Mouse (Mus musculus): Measurements from ENCODE around the gene Olfr308.
"Not testable (repeated sequence)": the region's sequence is repeated elsewhere in the genome, so short reads cannot be mapped to it uniquely, and the experiment has no call there.

Gene Olfr308

DNA sequence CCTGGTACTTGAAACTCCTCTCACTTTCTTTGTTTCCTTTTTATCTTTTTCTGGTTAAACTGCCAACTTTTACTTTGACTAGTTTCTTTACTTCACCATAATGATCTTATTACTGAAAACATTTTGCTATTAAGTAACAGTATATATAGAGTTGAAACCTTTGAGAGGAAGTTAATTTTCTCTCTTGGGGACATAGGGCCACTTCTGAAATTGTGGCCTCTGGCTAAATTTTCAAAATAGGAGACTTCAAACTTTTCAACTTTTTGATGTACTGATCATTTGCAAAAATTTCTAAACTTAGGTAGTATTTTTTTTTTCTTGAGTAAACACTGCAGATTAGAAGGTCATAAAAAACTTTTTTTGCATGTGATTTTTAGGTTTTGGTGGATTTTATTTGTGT is at the start of gene Olfr308:
Olfr308 (minus strand) TSS at position 101 of the 400 bp plus-strand sequence.
- DNase-seq: no peak

DNA sequence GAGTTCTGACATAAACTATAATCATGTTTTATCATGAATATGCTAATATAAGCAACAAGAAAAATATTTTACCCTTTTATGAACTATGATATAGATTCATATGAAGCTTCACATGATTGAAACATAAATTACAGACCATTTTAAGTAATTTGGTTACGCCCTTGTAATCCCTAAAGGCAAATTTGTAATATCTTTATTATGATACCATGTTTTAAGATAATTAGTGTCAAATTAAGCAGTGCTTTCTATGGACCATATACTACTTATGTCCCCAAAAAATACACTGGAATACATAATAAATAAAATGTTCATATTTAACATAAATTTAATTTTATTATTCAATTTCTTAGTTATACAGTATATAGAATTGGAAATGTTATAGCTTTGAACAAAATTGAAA is 41.4 kb upstream of the Olfr308 start, which contains the start of gene Olfr305:
Olfr305 (minus strand) TSS at position 101 of the 400 bp plus-strand sequence.
- no peak for DNase-seq

DNA sequence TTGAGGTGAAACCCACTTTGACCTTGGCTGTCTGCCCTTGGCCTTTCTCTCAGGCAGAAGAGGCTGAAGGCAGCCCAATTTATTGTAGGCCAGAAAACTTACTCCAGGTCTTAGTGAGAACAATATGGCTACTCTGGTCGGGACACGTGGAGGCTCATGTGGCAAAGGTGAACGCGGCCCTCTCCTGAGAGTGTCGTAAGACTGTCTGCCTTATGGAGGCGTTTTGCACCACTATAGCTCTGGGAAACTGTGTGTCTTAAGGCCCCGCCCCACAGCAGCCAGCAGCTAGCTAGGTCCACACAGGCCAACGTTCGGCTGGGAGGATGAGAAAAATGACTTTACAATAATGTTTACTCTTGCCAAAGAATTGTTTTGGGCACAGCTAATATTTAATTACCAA is 20.9 kb upstream of the Olfr308 start:
- not testable (repeated sequence) for DNase-seq

DNA sequence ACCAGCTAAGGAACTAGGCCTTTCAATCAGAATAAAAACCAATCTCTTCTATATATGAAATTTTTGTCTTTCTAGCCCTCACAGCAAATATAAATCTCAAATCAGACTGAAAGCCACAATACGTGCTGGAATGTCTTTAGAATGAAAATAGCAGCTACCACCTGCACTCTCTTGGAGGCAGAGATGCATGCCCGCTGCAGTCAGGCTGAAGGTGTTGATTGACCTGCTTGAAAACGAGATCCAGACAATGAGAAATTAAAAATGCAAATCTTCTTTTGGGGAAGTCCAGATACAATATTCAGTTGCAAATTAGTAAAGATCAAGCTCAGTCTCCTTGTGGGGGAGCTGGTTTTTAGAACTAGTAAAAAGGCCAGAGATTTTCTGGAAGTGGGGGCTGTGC is 18.8 kb upstream of the Olfr308 start:
- no peak for DNase-seq

DNA sequence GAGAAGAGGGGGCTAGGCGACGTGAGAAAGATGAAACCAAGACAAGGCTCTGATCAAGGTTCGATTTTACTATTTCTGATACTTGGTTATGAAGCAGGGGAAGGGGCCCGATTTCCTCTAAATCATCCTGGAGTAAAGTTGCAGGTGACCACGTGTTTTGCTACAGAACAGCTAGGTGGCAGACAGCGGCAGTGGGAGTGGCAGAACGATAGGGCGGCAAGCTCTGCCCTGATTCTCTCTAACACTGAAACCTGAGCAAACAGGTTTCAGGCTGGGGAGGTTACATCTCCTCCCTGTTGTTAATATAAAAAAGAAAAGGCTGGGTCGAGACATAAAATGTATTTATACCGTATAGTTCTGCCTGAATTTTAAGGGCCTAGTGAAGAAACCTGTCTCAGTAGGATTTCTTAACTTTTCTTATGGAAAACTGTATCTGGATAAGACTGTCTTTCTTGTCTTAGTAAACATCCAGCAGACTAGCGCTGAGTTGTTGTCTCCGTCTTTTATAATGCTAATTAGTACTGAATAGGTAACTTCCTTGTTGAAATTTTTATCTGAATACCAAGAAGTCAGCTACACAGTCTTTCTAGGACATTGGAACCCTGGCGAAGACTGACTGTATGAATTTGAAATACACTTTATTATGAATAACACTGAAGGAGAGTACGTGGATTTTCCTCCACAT is 17.6 kb upstream of the Olfr308 start:
- no peak for DNase-seq

DNA sequence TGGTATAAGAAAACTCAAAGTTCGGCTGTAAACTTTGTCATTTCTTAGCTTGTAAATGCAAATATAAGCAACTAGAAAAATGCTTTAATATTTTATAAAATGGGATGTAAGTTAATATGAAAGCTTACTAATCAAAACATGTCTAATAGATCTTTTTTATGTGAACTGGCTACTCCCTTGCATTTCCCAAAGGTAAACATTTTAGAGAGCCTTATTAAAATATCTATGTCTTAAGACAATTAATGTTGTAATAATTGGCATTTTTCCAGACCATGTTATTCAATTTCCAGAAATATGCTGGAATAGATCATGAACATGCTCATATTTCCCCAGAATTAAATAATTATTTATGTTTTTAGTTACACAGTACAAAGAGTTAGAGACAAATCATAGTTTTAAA is 12.1 kb upstream of the Olfr308 start, which contains the start of gene Olfr307:
Olfr307 (minus strand) TSS at position 101 of the 400 bp plus-strand sequence.
- DNase-seq: no peak

DNA sequence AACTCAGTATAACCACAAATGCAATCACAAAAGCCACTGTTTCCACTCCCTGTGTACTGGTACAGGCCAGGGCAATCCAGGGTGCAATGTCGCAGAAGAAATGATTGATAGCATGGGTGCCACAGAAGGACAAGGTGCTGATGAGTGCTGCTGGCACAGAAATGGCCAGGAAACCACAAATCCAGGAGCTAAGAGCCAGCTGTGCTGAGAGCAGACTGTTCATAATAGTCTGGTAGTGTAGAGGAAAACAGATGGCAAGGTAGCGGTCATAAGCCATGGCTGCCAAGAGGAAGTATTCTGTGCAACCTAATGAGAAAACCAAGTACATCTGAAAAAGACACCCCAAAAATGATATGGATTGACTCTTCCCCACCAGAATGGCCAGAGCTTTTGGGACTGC is 4.1 kb downstream of the Olfr308 start:
- DNase-seq: no peak

DNA sequence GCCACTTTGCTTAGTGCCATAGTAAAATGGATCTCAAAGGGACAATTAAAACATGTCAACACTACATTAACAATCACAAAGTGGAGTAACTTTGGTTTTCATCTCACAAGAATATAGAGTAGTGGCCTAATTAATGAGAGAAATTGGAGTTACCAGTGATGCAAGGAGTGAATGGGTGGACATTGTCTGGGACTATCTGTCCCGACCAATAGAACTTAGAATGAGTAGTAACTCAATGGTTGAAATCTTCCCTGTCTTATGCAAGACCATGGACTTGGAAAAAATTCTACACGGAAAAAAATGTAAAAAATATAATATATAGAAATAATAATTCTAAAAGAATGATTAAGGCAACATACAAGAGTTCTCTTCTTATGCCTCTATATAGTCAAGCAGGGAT is 11.8 kb downstream of the Olfr308 start, which contains the start of gene Olfr309:
Olfr309 (minus strand) TSS at position 101 of the 400 bp plus-strand sequence.
- DNase-seq: no peak

DNA sequence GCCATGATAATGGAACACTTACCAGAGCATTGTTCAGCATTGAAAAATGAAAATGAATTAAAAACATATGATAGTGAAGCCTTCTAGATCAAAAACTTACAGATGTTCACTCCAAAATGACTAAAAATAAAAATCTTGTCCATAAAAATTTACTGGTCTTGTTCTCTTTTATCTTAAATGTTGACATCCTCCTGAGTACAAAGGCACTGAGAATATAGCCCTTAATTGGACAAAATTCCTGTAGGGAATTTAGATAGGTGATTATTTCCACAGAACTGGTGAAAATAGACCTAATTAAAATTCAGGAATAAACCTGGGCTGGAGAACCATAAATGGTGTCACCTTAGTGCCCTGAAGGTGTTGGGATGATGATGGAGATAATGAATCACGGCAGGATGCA is 48.4 kb downstream of the Olfr308 start, which contains the start of gene Olfr310:
Olfr310 (minus strand) TSS at position 101 of the 400 bp plus-strand sequence.
- no peak for DNase-seq
